Mouse (Mus musculus) midbrain, embryonic 16.5 days (tissue): Measurements from ENCODE around the gene Shank2. TPM values are rescaled to one million over a fixed set of nuclear protein-coding genes. Genes with fewer than 3 reads are reported as not detected.

ENCODE experiments used
- ATAC-seq: fragments of 200-750 bp; cut with Nextera tagmentation; 2 replicates; pipeline ENCODE4 v1.8.0; 2017; ENCODE audit warnings: moderate TSS enrichment
- H3K27ac ChIP-seq: fragments of 300-500 bp; sonication (generic); 2 replicates; pipeline ENCODE4 v1.5.1; 2014; ENCODE audit warnings: mild to moderate bottlenecking, low read length, mixed read lengths
- H3K27me3 ChIP-seq: fragments of 300-500 bp; sonication (generic); 2 replicates; pipeline ENCODE4 v1.6.1; 2014; ENCODE audit warnings: low read depth, low read length, mixed read lengths; ENCODE audit not compliant: control insufficient read depth, insufficient read depth
- H3K36me3 ChIP-seq: fragments of 300-500 bp; sonication (generic); 2 replicates; pipeline ENCODE4 v1.6.1; 2014; ENCODE audit warnings: mild to moderate bottlenecking, low read length, moderate library complexity, mixed read lengths; ENCODE audit not compliant: control insufficient read depth, insufficient read depth
- H3K4me1 ChIP-seq: fragments of 300-500 bp; sonication (generic); 2 replicates; pipeline ENCODE4 v1.6.1; 2014; ENCODE audit warnings: mild to moderate bottlenecking, low read length, mixed read lengths; ENCODE audit not compliant: control insufficient read depth, insufficient read depth
- H3K4me2 ChIP-seq: fragments of 300-500 bp; sonication (generic); 2 replicates; pipeline ENCODE4 v1.6.1; 2014; ENCODE audit warnings: mild to moderate bottlenecking, low read length, mixed read lengths
- H3K4me3 ChIP-seq: fragments of 300-500 bp; sonication (generic); 2 replicates; pipeline ENCODE4 v1.5.1; 2014; ENCODE audit warnings: low read depth, mild to moderate bottlenecking, low read length, moderate library complexity, mixed read lengths
- H3K9ac ChIP-seq: fragments of 300-500 bp; sonication (generic); 2 replicates; pipeline ENCODE4 v1.6.1; 2014; ENCODE audit warnings: low read depth, low read length, mixed read lengths
- H3K9me3 ChIP-seq: fragments of 300-500 bp; sonication (generic); replicated peaks from 2 replicates; pipeline ENCODE4 v1.6.1; 2014; ENCODE audit warnings: mild to moderate bottlenecking, low read length, mixed read lengths; ENCODE audit not compliant: control insufficient read depth, poor library complexity, severe bottlenecking
- WGBS: fragments of 180-500 bp; shearing (Covaris S2); extraction: QIAGEN DNeasy Blood & Tissue Kit; methylation state at CpG from one replicate; pipeline ENCODE4 v1.1.7; 2014; 5-methylcytosine and 5-hydroxymethylcytosine counted together
- polyA plus RNA-seq: library from polyadenylated mRNA; unstranded; fragments of >200 nt; fragmentation: Nextera tagmentation; extraction: Ambion mirVana; gene quantifications from 2 replicates; pipeline ENCODE4 v1.2.1, GENCODE M21; 2015

Shank2 gene
- polyA plus RNA-seq, 1 experiment from 2014 or later: 10.5 TPM

DNA sequence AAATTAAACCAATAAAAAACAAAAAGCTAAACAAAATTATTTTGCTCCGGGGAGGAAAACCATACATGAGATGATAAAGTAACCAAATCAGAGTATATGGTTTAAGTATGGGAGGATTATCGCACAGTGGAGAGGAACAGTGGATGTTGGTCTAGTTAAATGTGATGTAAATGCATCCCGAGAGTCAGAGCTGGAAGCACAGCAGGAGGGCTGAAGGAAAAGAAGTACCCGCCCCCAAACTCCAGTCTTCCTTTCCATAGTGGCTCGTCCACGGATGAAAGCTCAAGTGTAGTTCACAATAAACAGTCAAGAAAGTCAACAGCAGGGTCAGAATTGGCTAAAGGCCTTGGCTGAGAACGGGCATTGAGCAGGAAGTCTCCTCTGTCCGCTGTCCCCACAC lies 388.9 kb downstream of the Shank2 start:
- no peaks in the 10 kb centered on the region for H3K9me3 ChIP-seq
- no peak for ATAC-seq

DNA sequence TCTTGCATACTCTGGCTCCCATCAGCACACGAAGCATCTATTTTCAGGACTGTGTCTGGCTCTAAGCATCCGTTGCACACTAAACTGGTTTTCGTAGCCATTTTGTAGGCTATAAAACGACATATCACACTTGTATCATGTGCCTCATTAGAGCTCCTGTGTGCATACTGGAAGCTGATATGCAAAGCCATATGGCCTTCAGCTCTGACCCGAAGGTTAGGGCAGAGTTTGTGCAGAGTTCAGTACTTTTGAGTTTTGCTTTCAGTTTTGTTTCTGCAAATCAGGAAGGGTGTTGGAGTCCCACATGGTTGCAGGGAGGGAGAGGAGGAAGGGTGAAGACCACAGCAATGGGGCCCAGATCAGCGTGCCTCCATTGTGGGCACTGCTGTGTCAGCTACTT lies 390.0 kb downstream of the Shank2 start:
- Histone ChIP-seq H3K4me2 (no peak overlapping the region), H3K4me1 (no peaks in the 10 kb centered on the region), H3K4me3 (no peak overlapping the region), H3K9ac (no peak overlapping the region), H3K27me3 (no peaks in the 10 kb centered on the region), H3K27ac (no peak overlapping the region), H3K9me3 (no peaks in the 10 kb centered on the region), H3K36me3 (no peaks in the 10 kb centered on the region)
- ATAC-seq: no peak
- 88% methylated on average over 6 of the region's 6 CpGs for WGBS

More for the DNA sequence above, 388.9 kb downstream of the Shank2 start:
- H3K4me3 ChIP-seq: no peak overlapping the region
- H3K9ac ChIP-seq: no peak overlapping the region
- no peaks in the 10 kb centered on the region for H3K36me3 ChIP-seq
- H3K4me2 ChIP-seq: no peak overlapping the region
- H3K27ac ChIP-seq: no peak overlapping the region
- 38% methylated on average over 8 of the region's 8 CpGs for WGBS
- H3K27me3 ChIP-seq: no peaks in the 10 kb centered on the region
- H3K4me1 ChIP-seq: no peaks in the 10 kb centered on the region

GRCm38 (mm10) chr7:144402492-144402891 lies 400.8 kb downstream of the Shank2 start:
- Histone ChIP-seq H3K4me1 (no peaks in the 10 kb centered on the region), H3K9ac (no peak overlapping the region), H3K4me3 (no peak overlapping the region), H3K27me3 (no peaks in the 10 kb centered on the region), H3K27ac (no peak overlapping the region), H3K4me2 (no peak overlapping the region), H3K9me3 (no peaks in the 10 kb centered on the region), H3K36me3 (no peaks in the 10 kb centered on the region)
- no peak for ATAC-seq
- WGBS: 82% methylated on average over 4 of the region's 4 CpGs

- no peak overlapping the region for H3K4me3 ChIP-seq
- H3K36me3 ChIP-seq: peaks cover 15% of the 10 kb centered on the region
- no peaks in the 10 kb centered on the region; the same call in 1 of the 2 replicates for H3K4me1 ChIP-seq
- ATAC-seq: no peak
- no peak overlapping the region for H3K9ac ChIP-seq
- H3K27ac ChIP-seq: no peak overlapping the region
- no peaks in the 10 kb centered on the region for H3K27me3 ChIP-seq
- no peaks in the 10 kb centered on the region for H3K9me3 ChIP-seq
- no peak overlapping the region for H3K4me2 ChIP-seq
- 75% methylated on average over 4 of the region's 4 CpGs for WGBS
These were observed 405.9 kb downstream of the Shank2 start for GRCm38 (mm10) chr7:144407675-144408074.

DNA sequence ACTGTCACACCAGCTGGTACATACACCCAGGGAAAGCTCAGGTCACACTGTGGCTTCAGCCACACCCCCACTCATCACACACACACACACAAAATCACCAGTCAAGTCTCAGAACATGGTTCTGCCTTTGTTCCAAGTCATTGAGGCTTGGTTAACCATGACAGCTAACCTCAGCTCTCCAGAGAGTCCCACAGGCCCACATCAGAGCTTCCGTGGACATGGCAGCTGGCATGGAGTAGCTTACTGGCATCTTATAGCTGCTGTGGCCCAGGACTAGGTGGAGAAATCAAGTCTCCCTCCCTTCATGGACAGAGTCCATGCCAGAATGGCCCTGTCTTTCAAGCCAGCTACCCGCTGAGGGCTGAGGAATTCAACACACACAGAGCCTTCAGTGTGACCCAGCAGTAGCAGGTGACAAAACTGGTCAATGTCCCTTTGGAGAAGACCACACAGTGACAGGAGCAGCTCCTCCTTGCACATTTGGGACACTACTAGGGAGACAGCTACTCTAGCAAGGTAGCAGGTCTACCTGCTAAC lies 406.8 kb downstream of the Shank2 start:
- Histone ChIP-seq H3K4me1 (no peaks in the 10 kb centered on the region; the same call in 1 of the 2 replicates), H3K27ac (no peak overlapping the region), H3K27me3 (no peaks in the 10 kb centered on the region), H3K4me3 (no peak overlapping the region), H3K4me2 (no peak overlapping the region), H3K9ac (no peak overlapping the region), H3K9me3 (no peaks in the 10 kb centered on the region), H3K36me3 (peaks cover 15% of the 10 kb centered on the region)
- WGBS: 77% methylated on average over 2 of the region's 2 CpGs
- no peak for ATAC-seq

GRCm38 (mm10) chr7:144409682-144410081 lies 408.0 kb downstream of the Shank2 start:
- H3K4me1 ChIP-seq: no peaks in the 10 kb centered on the region; the same call in 1 of the 2 replicates
- no peak overlapping the region for H3K4me2 ChIP-seq
- no peaks in the 10 kb centered on the region for H3K9me3 ChIP-seq
- WGBS: 84% methylated on average over 18 of the region's 18 CpGs
- H3K27me3 ChIP-seq: no peaks in the 10 kb centered on the region
- H3K9ac ChIP-seq: no peak overlapping the region
- H3K27ac ChIP-seq: no peak overlapping the region
- no peak for ATAC-seq
- no peak overlapping the region for H3K4me3 ChIP-seq
- H3K36me3 ChIP-seq: peaks cover 17% of the 10 kb centered on the region

DNA sequence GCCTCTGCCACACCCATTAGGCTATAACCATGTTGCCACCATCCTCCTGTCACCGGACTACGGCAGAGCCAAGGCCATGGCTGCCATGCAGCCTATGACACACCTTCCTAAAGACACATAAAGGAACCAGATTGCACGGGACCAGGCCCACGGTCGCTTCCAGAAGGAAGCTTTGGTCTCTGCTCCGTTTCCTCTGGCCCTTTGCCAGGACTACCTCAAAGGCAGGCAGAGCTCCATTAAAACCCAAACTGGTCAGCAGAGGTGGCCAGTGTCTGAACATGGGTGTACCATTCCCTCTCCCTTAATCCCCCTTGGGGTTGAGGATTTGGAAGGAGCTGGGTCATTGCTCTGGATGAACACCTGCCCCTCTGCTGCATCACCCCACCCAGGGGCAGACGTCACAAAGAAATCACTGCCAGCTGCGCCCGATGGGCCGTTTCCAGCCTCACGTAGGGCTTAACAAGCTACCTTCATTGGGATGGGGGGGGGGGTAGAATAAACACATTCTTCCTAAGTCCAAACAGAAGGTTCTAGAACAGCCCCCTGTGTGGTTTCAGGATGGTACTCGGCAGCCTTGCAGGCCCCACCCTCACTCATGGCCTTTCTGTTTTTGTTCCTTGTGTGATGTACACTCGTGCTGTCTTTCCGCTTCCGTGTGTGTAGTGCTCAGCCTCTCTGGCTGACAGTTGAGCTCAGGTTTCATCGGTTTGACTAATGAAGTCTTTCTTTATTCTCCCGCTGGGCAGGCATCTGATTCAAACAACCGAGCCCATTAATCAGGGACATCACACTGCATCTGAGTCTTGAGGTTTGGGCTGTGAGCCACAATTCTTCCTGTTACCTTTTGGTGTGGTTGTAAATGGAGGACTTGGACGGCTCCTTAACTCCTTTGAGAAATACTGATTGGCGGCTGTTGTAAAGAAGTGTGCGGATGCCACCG lies 410.5 kb downstream of the Shank2 start:
- no peaks in the 10 kb centered on the region for H3K27me3 ChIP-seq
- no peaks in the 10 kb centered on the region for H3K9me3 ChIP-seq
- H3K27ac ChIP-seq: peak overlapping the region; percentile 36
- H3K4me3 ChIP-seq: no peak overlapping the region
- ATAC-seq: no peak
- peaks cover 17% of the 10 kb centered on the region for H3K36me3 ChIP-seq
- no peak overlapping the region for H3K4me2 ChIP-seq
- H3K9ac ChIP-seq: no peak overlapping the region
- 44% methylated on average over 22 of the region's 22 CpGs for WGBS
- H3K4me1 ChIP-seq: peaks cover 7% of the 10 kb centered on the region

DNA sequence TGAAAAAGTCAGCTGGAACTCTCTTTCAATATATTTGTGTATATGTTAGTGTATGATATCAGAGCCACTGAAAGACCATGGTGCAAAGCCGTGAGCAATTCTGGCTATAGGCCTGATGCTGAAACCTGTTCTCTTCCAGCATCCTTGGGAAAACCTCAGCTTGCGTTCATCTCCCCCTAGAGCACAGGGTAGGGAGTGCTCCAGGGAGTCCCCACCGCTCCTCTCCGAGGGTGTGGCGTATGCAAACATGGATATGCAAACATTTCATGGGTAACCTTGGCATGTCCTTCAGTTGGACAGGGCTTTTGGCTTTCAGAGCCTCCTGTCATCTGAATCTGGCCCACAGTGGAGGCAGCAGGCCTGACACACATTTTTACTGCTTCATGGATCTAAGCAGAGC lies 412.9 kb downstream of the Shank2 start:
- Histone ChIP-seq H3K4me2 (no peak overlapping the region), H3K9me3 (no peaks in the 10 kb centered on the region), H3K36me3 (peaks cover 15% of the 10 kb centered on the region), H3K27me3 (no peaks in the 10 kb centered on the region), H3K27ac (no peak overlapping the region), H3K4me1 (peaks cover 23% of the 10 kb centered on the region), H3K4me3 (no peak overlapping the region), H3K9ac (no peak overlapping the region)
- 84% methylated on average over 5 of the region's 5 CpGs for WGBS
- ATAC-seq: no peak

DNA sequence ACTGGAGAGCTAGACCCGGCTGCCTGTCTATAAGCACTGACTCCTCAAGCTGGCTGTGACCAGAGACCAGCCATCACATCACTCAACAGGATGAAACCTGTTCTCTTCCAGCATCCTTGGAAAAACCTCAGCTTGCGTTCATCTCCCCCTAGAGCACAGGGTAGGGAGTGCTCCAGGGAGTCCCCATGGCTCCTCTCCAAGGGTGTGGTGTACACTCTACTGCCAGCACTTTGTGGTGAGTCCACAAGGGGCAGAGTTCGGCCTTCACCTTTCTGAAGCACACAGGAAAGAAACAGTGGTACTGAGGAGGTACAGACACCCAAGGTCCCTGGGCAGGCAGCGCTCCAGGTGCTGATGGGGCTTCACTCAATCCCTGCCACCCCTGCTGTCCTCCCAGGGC lies 414.1 kb downstream of the Shank2 start:
- H3K9me3 ChIP-seq: no peaks in the 10 kb centered on the region
- peaks cover 26% of the 10 kb centered on the region for H3K4me1 ChIP-seq
- H3K9ac ChIP-seq: no peak overlapping the region
- 78% methylated on average over 4 of the region's 4 CpGs for WGBS
- 0 out of 2 replicates have a peak overlapping the region, but pooled peaks have one; percentile 17 for H3K27ac ChIP-seq
- no peak overlapping the region for H3K4me3 ChIP-seq
- ATAC-seq: no peak
- H3K36me3 ChIP-seq: peaks cover 6% of the 10 kb centered on the region
- no peak overlapping the region for H3K4me2 ChIP-seq
- no peaks in the 10 kb centered on the region for H3K27me3 ChIP-seq
